Mouse (Mus musculus): ENCODE data around the gene Cops7a.

- TF ChIP-seq CTCF (IDR thresholded peaks at IDR 0.05; ENCODE audit: insufficient read depth, low read depth, low read length): no peak
- peak; percentile 64; the same call in 1 of the 2 replicates for TF ChIP-seq POLR2A (IDR thresholded peaks at IDR 0.05; ENCODE audit: insufficient read depth, low read depth, low read length)
These were observed 44.1 kb upstream of the Cops7a start for GRCm38 (mm10) chr6:125009181-125010073.

All from olfactory bulb, adult 2 months (tissue).